Mouse (Mus musculus) cerebellum, adult 8-10 months (tissue): Measurements from ENCODE around the gene Dhrs4.

Experiments used
- DNase-seq: peaks from one replicate; pipeline ENCODE4 v3.0.0; 2022

The Dhrs4 gene

DNA sequence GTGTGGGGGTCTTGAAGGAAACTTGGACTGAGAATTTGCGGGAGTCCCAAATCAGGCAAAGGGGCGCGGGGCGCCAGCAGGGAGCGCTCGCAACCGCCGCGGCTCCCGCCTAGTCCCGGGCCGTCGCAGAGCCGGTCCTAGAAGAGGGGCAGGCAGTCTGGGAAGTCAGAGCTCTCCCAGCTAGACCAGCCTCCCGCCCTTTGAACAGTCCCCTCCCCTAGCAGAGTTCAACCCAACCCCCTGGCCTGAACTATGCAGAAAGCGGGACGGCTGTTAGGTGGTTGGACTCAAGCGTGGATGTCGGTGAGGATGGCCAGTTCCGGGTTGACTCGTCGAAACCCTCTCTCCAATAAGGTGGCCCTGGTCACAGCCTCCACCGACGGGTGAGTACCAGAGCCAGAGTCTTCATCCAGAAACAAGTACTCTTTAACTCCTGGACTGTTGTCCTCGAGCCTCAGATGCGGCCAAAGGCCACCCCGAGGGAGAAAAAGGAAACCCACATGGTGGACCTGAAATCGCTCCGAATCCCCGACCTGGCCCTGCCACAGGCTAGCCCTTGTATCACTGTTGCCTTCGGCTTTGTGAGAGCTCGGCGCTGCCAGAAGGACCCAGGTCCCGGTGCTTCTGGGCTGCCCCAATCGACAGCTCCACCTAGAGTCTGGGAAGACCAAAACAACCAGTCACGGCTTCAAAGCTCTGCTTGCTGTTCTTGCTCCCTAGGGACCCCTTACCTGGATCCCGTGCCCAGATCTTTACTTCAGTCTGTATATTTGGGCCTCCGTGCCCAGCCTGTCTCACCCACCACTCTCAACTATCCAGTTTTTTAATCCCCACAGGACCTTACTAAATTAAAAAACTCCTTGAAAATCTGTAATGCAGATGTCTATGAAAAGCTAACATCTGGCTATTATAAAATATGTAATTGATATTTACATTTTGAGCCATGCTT is at the start of gene Dhrs4:
Dhrs4 (plus strand) TSS at position 108 of the 949 bp plus-strand sequence.
- peak; percentile 74 for DNase-seq

DNA sequence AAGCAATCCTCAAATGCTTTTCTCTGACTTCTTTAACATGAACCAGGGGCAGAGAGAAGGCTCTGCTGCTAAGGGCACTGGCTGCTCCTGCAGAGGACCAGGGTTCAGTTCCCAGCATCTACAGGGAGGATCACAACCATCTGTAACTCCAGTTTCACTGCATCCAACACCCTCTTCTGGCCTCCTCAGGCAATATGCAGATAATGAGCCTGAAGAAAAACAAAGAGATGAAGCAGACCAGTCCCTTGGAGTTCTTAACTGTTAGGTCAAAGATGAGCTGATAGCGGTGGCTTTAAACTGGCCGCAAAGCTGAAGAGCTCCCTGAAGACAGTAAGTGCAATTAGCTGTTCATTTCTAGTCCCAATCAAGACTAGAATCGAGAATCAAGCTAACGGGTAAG is 48.3 kb upstream of the Dhrs4 start:
- no peak for DNase-seq

DNA sequence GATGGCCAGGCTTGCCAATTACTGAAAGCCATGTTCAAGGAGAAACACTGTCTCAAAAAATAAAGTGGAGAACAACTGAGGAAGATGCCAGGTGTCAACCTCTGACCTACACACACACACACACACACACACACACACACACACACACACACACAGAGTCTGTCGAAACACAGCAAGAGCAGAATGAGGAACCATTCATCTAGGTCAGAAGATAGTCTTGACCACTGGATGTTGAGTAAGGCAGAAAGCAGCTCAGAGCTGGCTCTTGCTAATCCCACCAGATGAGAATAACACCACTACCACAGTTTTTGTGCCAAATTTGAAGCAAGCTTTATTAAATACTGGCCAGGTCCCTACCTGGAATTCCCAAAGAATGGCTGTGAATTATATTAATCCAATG is 45.5 kb upstream of the Dhrs4 start:
- DNase-seq = no peak

DNA sequence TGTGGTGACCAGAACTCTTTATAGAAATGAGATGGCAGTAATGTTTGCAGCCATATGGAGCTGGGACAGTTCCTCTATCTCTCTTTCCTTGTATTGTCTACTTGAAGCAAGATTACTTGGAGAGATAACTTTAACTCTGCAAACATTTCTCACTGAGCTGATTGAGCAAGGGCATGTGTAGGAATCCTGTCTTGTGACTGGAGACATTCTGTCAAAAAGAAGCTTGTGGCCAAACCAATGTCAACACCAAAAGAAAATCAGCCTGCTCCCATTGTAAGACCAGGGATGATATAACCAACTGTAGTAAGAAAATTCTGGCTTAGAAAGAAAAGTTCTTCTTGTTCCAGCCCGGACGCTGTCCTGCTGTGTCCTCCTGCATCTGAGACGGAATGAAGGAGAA is 43.7 kb upstream of the Dhrs4 start:
- no peak for DNase-seq

DNA sequence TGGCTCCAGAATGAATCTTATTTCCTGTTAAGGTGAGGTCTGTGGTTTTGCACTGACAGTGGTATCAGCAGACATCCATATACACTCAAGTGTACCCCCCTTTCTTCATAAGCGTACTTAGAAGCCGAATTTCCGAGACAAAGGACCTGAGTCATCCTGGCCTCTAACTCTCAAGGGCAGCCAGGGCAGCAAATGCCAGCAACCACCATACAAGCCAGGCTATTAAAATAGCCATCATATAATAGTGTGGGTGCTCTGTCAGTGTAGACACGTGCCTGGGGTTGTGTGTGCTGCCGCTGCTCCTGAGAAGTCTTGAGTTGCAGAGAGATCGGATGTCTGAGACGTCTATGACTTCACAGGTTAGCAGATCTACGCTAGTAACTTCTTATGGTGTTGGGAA is 41.4 kb upstream of the Dhrs4 start:
- no peak for DNase-seq

DNA sequence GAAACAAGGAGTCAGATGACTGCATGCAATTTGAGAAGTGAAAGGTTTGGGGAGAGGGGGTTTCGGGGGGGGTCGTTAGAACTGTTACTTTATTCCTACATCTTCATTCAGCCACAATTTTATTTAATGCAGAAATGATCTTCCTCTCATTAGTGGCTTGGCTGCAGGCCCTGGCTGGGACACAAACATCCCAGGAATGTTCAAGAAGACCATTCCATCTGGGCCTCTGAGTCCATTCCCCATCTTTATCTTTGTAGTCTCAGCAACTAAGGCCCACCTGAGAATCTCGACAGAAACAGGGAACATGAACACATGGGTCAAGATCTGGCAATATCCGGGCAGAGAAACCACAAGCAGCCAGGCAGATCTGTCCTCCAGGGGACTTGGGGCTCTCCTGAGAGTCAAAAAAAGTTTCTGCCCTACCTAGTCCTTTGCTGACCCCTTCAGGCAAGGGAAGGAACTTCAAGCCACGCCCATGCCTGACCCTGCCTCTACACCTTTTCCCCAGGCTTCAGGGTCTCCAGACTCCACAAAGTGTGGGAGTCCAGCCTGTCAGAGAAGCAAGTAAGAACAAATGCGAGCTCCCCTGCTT is 40.3 kb upstream of the Dhrs4 start:
- peak; percentile 73 for DNase-seq

DNA sequence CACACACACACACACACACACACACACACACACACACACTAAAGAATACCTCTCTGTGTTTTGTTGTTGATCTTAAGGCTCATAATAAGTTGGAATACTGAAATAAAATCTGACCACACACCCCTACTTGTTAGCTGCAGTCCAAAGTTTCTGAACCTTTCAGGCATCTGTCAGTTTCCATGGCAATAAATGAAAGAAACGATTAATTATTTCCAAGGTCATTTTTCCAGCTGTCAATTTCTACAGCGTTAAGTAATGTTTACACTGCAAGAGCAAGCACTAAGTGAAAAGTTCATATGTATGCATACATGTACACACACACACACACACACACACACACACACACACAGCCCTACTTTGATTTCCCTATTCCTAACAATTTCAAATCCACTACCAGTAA is 20.9 kb upstream of the Dhrs4 start:
- no peak for DNase-seq

DNA sequence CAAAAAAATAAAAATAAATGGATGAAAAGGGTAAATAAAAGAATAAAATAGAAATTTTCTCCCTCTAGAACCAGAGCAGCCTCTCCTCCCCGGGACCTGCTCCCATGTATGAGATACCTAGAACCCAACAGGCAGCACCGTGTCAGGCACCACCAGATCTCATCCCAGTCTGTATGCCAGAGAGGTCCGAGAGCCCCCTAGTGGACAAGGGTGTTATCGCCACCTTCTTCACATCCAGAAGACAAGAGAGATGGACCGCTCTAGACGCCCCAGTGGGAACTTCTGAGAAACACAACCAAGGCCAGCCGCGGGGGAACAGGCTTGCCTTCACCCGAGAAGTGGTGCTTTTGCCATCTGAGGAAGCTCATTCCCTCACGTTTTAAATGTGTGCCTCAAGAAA is 20.3 kb upstream of the Dhrs4 start:
- DNase-seq = peak; percentile 75

DNA sequence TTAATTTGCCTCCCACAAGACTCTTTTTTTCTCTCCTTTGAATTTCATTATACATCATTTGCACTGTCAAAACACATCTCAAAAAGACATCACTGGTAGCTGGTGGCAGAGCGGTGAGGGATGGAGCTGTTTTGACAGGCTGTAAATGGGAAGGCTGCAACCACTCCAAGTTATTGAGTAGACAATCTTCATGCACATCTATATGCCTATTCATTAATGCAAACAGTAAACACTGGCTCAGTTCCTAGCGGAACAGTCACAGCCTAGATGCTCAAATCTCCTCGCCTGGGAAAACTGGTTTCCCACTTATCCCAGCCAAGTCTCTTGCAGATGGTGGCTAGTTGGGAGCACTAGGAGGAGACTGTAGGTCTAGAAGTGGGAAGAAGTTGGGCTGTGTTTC is 19.8 kb upstream of the Dhrs4 start:
- no peak for DNase-seq

DNA sequence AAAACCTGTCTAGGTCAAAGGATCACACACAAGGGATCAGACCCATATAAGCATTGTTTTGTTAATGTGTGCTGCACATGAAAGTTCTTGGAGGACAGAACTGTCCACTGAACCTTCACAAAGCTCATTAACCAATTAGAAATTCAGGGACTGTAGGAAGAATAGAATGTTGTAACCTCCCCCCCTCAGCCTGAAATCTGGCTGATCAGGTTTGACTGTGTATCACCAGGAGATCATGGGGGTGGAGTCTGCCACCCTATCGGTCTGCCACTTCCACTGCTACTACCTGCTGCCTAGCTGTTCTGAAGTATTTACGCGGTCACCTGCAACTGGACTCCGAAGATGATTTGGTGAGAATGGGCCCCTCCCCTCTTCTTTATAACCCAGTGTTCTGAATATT is 18.8 kb upstream of the Dhrs4 start:
- no peak for DNase-seq

DNA sequence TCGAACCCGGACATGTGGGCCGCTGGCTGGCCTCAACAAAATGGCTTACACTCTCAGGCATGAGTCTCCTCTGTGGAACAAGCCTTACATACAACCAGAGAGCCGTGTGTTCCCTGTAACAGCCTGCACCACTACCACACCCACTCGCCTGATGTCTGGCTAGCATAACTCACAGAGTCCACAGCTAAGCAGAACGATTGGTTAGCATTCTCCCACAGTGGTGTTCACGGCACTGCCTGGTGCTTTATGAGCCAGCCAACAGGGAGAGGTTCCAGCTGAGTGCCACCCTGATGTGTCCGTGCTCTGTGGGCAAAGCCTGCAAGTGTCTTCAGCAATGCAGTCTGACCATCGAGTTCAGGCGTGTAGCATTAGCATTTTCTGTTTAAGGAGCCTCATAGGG is 18.3 kb upstream of the Dhrs4 start:
- no peak for DNase-seq

DNA sequence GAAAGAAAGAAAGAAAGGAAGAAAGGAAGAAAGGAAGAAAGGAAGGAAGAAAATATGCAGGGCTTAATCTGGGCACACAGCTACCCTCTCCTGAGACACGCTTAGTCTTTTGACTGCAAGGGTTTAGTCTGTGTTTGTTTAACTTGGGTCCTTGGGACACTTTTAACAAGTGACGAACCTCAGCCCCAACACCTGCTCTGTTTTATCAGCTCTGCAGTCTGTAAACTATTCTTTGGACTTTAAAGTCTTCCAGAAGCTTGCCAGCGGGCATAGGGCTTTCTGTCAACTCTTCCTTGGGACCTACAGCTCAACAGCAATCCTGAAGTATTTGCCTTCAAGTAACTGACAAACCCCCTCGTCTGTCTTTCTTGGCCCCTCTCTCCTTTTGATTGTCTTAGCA is 16.8 kb upstream of the Dhrs4 start:
- DNase-seq = no peak

DNA sequence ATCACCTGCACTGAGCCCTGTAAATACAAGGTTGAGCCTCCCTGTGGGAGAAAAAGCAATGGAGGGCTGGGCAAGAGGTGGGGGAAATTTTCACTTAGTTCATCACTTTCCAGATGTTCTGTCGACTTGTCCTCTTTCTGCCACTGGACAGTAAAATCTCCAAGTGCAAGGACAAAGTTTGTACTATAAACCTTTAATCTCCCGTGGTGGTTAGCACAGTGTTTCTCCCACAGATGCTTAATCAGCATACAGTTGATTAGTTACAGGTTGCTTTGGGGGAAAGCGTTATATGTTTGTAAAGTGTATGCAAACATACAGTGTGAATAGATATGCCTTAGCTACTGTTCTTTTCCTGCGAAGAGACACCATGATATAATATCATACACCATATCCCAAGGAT is 12.1 kb upstream of the Dhrs4 start:
- DNase-seq = no peak

DNA sequence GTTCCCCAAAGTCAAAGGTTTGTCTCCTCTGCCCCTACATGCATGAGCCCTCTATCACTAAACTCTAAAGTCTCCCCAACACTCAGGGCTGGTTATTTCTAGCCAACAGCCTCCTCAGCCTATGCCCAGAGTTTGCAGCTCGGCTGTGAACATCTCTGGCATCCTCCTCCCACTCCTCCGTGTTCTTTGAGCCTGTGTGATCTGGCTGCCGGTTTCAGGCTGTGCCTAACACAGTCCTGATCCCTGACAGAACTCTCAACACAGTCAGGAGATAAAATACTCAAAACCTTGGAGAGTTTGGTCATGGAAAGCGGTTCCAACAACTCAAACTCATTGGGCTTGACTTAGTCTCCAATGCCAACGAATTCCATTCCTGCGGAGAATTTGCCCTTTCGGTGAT is 11.4 kb upstream of the Dhrs4 start:
- no peak for DNase-seq

DNA sequence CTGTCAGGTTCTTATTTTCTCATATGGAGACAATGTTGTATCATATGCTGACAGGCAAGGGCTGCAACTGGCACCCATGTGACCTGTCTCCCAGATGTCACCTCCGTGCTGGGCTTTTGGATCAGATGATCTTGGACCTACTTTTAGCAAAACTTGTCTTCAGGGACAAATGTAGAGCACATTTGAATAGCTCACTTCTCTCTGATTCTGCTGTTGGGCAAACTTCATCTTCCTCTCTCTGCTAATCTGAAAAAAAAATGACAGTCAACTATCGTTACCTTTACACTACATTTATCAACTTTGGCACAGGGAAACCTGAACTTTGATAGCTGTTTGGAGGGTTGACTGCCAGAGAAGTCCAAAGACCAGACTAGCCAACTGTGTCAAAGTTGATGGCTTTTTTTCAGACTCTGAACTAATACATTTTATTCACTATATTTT is 10.2 kb upstream of the Dhrs4 start:
- DNase-seq = no peak

DNA sequence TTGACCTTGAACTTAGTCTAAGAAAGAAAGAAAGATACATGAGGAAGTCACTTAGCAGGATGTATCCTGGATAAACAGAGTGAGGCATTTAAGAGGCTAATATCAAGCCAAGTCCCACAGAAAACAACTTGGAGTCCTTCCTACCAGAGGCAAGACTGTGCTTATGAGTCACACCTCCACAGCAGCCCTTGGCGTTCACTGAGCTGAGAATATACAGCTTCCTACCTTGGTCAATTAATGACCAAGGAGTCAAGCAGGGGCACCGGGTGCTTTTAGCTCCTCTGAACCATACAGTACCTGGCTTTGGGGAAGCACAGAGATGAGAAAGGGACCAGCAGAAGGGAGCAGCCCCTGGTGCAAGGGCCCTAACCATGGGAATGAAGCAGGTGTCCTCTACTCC is 9.5 kb upstream of the Dhrs4 start:
- no peak for DNase-seq

DNA sequence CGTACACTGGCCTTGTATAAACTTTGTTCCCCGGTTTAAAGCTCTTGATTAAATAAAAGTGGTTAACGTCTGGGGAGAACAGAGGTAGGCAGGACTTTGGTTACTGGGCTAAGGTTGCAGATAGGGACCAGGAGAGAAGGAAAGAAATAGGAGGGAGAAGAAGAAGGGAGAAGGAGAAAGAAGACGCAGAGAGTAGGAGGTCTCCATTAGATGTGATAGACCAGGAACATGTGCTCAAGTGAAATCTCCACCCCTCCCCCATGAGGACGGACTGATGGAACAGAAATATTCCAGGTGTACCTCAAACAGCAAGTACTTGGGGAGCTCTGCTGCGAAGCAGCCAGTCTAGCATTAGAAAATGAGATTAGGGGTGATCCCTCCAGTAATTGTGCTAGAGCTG is 8.7 kb upstream of the Dhrs4 start:
- DNase-seq = no peak

DNA sequence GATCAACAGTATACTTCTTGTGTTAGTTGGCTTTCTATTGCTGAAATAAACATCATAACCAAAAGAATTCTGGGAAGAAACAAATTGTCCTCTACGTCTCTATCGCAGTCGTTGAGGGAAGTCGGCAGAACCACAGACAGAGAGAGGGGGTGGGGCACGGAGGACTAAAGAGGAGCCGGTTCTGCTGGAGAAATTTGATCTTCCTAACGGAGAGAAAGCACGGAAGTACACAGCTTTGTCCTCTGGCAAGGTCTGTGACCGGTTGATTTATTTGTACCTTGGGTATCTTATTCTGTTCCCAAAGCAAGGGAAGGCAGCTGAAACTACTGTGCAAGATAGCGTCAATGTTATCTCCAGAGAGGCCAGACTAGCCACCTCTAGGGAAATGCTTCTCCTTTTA is 7.8 kb upstream of the Dhrs4 start:
- DNase-seq = no peak

DNA sequence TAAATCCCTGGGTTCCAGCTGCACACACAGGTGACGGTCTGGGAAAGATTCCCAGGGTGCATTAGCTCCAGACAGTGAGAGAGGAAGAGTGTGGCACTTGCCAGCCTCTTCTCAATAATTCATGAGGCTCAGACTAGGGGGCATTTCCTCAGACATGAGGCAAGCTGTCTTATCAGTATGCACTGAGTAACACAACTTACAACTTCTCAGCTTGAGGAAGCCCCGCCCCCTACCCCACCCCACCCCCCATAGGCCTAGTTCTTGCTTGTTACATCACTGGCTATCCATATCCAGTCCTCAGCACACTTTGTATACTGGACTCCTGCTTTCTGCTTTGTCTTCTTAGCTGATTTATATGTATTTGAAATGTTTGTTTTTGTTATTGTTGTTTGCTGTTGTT is 2.9 kb upstream of the Dhrs4 start:
- DNase-seq = no peak

DNA sequence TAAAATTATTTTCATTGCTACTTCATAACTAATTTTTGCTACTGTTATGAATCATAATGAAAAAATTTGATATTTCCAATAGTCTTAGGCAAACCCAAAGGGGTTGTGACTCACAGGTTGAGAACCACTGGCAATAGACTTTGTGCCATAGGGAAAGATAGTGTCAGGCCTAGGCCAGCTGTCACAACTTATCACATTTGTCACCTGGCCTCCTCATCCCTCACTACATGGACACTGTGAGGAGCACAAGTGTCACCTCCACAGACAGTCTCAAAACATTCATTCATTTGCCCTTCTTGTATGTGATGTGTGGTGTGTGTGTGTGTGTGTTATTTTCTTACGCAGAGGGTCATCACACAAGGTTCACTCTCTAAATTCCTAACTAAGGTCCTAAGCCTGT is 1.1 kb upstream of the Dhrs4 start:
- no peak for DNase-seq

DNA sequence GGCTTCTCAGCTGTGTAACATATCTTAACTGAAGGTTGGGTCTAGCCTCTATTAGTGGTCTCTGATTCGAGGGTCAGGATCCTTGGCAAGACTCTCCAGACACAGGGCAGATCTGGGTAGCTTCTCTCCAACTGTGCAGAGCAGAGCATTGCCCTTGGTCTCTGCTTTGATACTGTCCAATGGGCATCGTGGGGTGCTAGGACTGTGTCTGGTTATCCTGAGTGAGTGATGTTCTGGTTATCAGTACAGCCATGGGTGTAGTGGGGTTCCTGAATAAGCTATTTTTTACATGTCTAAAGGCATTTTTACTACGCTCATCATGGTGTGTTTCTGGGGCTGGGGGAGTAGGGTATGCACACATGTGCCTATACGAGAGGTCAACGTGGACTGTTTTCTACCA is 729 bp upstream of the Dhrs4 start:
- no peak for DNase-seq

DNA sequence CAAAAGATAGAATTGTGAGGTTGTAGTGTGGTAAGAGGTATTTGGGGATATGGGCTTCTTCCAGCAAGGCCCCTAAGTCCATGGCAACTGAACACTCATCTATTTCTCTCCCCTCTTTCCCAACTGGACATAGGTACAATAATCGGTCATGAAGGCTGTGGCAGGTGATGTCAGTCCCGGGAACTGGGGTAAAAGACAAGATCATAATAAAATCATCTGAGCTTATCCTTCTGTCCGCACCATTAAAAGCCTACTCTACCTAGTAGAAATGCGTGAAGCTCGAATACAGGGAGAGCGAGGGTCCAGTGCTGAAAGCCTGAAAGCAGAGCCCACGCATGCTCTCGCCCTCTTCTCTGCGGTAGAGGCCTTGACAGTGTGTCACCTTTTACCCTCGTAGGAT is 1.1 kb downstream of the Dhrs4 start:
- no peak for DNase-seq

DNA sequence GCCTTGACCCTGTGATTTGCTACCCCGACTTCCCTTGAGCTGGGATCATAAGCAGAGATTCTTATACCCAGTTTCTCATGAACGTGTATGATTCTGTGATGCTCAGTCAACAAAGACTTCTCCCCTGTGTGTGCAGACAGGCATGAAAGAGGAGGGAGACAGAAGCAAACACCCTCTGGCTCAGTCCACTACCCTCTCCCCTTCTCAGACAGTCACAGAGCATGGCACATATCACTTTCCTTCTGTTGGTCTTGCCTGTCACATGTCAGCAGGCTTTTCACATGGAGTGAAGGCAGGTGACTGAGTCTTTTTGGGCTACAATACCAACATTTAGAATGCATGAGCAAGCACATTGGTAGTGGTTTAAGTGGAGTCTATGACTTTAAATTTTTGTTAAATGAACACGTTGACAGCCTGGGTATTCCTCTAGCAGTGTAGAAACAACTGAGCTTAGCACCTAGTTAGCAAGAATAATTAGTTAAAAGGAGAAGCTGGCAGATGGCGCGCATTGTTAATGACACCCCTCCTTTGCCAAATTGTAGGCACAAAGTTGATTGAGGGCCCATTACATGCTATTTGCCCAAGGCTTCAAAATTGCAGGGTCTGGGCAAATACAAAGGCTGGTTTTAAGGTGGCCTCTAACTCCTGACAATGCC is 6.0 kb downstream of the Dhrs4 start:
- no peak for DNase-seq

DNA sequence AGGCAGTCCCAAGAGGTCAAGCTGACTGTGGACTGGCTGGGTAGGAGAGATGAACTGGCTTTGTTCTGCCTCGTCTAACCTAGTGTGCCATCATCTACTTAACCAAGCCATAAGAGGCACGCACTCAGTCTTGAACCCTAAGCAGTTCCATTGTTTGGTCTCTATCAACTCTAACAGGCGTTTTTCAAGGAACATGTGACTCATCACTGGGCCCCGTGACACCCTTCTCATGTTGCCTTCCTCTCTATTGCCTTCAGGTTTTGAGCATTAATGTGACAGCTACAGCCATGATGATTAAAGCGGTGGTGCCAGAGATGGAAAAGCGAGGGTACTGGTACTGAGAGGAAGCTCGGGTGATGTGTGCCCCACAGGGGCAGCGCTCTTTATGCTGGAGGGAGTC is 8.3 kb downstream of the Dhrs4 start:
- no peak for DNase-seq
